Mouse (Mus musculus) liver, postnatal 0 days (tissue): ENCODE measurements at regions not wholly inside any gene's neighbourhood (a gene's known extent, or its start where the extent isn't known, plus 50 kb on each side); places are given as distances from the start of the nearest gene placed in this dataset.

Experiments
- CTCF ChIP-seq: sonication (generic); IDR thresholded peaks from 2 replicates; pipeline ENCODE4 v1.5.1; 2016; ENCODE audit warnings: antibody characterized with exemption, low read depth
- EP300 ChIP-seq: IDR thresholded peaks from 2 replicates; pipeline ENCODE4 v1.6.1; 2016; ENCODE audit warnings: antibody characterized with exemption, low read depth, mild to moderate bottlenecking

DNA sequence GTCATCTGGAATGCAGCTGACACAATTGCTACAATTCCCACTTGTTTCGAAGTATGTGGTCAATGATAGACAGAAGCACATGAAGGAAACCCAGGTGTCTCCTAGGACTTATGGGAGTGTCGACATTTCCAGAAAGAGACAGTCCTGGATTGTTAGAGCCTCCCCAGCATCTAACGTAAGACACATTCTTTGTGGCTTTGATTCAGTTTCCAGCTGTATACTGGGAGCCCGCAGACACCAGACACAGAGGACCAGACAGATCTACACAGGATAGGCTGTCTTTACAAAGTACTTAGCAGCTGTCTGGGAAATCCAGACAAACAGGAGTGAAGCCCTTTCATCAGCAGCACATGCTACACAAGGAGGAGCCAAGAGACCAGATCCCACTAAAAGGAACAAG lies 220.0 kb upstream of the Egfl6 start:
- no peak for TF ChIP-seq CTCF
- TF ChIP-seq EP300: no peak
